In genomic region chr12:81055000-81055705, GRCm38 (mm10) we compare ENCODE assay signal across 10 mouse cellular contexts. TPM values are rescaled to one million over a fixed set of nuclear protein-coding genes. Genes with fewer than 3 reads are reported as not detected.
DNase-seq lines count a peak whose midpoint lies in the region; ATAC-seq and TF ChIP-seq lines count a peak whose summit lies in the region.
"Had no signal": no experiment of that assay in that cellular context is flagged by ENCODE, and none has a peak within 500 bp of the region (broad histone marks: within the 10 kb centered on the region; RNA-seq: fewer than 3 reads in every experiment).

No protein-coding gene starts in this region.

- peak; percentile 74 for ATAC-seq in hindbrain, embryonic 11.5 days (ENCODE audit: low FRiP score)
- ATAC-seq in midbrain, embryonic 11.5 days (ENCODE audit: low FRiP score): peak; percentile 63; the same call in 1 of the 2 replicates

- no peak overlapping the region for H3K4me3 ChIP-seq in hindbrain, embryonic 11.5 days (ENCODE audit: low read depth, low read length)
- no peak overlapping the region for H3K4me3 ChIP-seq in midbrain, embryonic 11.5 days (ENCODE audit: low read depth, low read length)

- no peaks in the 10 kb centered on the region for H3K27me3 ChIP-seq in hindbrain, embryonic 11.5 days (ENCODE audit: control insufficient read depth, insufficient read depth, low read length)
- H3K27me3 ChIP-seq in midbrain, embryonic 11.5 days (ENCODE audit: control insufficient read depth, insufficient read depth, low read length): no peaks in the 10 kb centered on the region

- TF ChIP-seq CTCF in brain, embryonic 14.5 days (IDR thresholded peaks at IDR 0.05; ENCODE audit: borderline replicate concordance, extremely low read depth, insufficient read depth, insufficient read length): no peak

- no peaks in the 10 kb centered on the region for H3K36me3 ChIP-seq in hindbrain, embryonic 11.5 days (ENCODE audit: control insufficient read depth, insufficient read depth, low read length)
- no peaks in the 10 kb centered on the region for H3K36me3 ChIP-seq in midbrain, embryonic 11.5 days (ENCODE audit: control insufficient read depth, insufficient read depth, low read length)

- no peaks in the 10 kb centered on the region; the same call in 1 of the 2 replicates for H3K4me1 ChIP-seq in hindbrain, embryonic 11.5 days (replicated peaks; ENCODE audit: control insufficient read depth, insufficient read depth, low read length)
- peaks cover 9% of the 10 kb centered on the region for H3K4me1 ChIP-seq in midbrain, embryonic 11.5 days (ENCODE audit: control insufficient read depth, insufficient read depth, low read length)

- no peaks in the 10 kb centered on the region for H3K9me3 ChIP-seq in hindbrain, embryonic 11.5 days (ENCODE audit: control insufficient read depth, low read length)
- no peaks in the 10 kb centered on the region for H3K9me3 ChIP-seq in midbrain, embryonic 11.5 days (ENCODE audit: control insufficient read depth, low read length)

- H3K27ac ChIP-seq in hindbrain, embryonic 11.5 days (ENCODE audit: low read depth, low read length): peak overlapping the region; percentile 59; the same call in 1 of the 2 replicates
- H3K27ac ChIP-seq in midbrain, embryonic 11.5 days (ENCODE audit: low read depth, low read length): no peak overlapping the region; the same call in 1 of the 2 replicates

- no peak for TF ChIP-seq POLR2A in brain, embryonic 14.5 days (IDR thresholded peaks at IDR 0.05; ENCODE audit: borderline replicate concordance, extremely low read depth, insufficient read depth, insufficient read length, poor library complexity, severe bottlenecking)

- DNase-seq in adrenal gland, adult 2 months: peak; percentile 69
- DNase-seq in adrenal gland, postnatal 4 days (ENCODE audit: low spot score in 2 of 2): no peak
- peak; percentile 92 for DNase-seq in brain, embryonic 14.5 days (ENCODE audit: low read depth)
- peak; percentile 40 for DNase-seq in hindbrain, embryonic 11.5 days (ENCODE audit: low spot score)
- no peak for DNase-seq in midbrain, embryonic 11.5 days (ENCODE audit: low spot score, missing footprints)
- DNase-seq in kidney, postnatal 14 days: no peak
- no peak for DNase-seq in spleen, adult 18-20 months
- no peak for DNase-seq in heart, postnatal 14 days
- DNase-seq: cerebellum, postnatal 36 days; lung, postnatal 14 days had no signal

- intact Hi-C loops in heart, postnatal 14 days (cut with DNase I): no loop called here

- 51% methylated on average over 11 of the region's 11 CpGs for WGBS in hindbrain, embryonic 11.5 days
- WGBS in midbrain, embryonic 11.5 days: 70% methylated on average over 11 of the region's 11 CpGs

- H3K4me2 ChIP-seq in hindbrain, embryonic 11.5 days (replicated peaks; ENCODE audit: low read depth, low read length): no peak overlapping the region
- no peak overlapping the region for H3K4me2 ChIP-seq in midbrain, embryonic 11.5 days

- H3K9ac ChIP-seq in hindbrain, embryonic 11.5 days (ENCODE audit: low read depth, low read length): no peak overlapping the region
- H3K9ac ChIP-seq in midbrain, embryonic 11.5 days (ENCODE audit: low read length): no peak overlapping the region

RNA-seq across cellular contexts. Expression of gene Smoc1, which starts 28.5 kb away (rescaled TPM):
- total RNA-seq in adrenal gland, adult 2 months (2021): 100 to 1,000 TPM; 159 to 164 TPM
- 230 and 305 TPM in 2 replicates for polyA plus RNA-seq in adrenal gland, adult 2 months (2012; rRNA removed)
- 10 to 100 TPM; 86.0 to 89.7 TPM for total RNA-seq in adrenal gland, postnatal 4 days (2021)
- 22.4 and 40.0 TPM in 2 replicates for polyA plus RNA-seq in brain, embryonic 14.5 days (2012; rRNA removed)
- polyA plus RNA-seq in hindbrain, embryonic 11.5 days (2014; fragmentation: Nextera tagmentation; extraction: Ambion mirVana): 12.9 and 18.7 TPM in 2 replicates
- polyA plus RNA-seq in midbrain, embryonic 11.5 days (2014; fragmentation: Nextera tagmentation; extraction: Ambion mirVana): 17.3 and 19.0 TPM in 2 replicates
- 1 to 10 TPM; 5.5 to 7.5 TPM for total RNA-seq in heart, postnatal 14 days (2021)

Comparison
In these comparisons a context has a peak if more than half of its experiments do, and no peak if none do; other contexts are left out.
1. DNase-seq: peak in adrenal gland, adult 2 months (single experiment), brain, embryonic 14.5 days (single experiment) and hindbrain, embryonic 11.5 days (single experiment); none in adrenal gland, postnatal 4 days (0 of 2), midbrain, embryonic 11.5 days (single experiment), kidney, postnatal 14 days (single experiment), spleen, adult 18-20 months (0 of 2) and heart, postnatal 14 days (0 of 2).